Mouse (Mus musculus) olfactory bulb, adult 2 months (tissue): ENCODE data around the gene Tspyl2. TPM values are rescaled to one million over a fixed set of nuclear protein-coding genes. Genes with fewer than 3 reads are reported as not detected.
"Not testable (repeated sequence)": the region's sequence is repeated elsewhere in the genome, so short reads cannot be mapped to it uniquely, and the experiment has no call there.

Experiments
- H3K27ac ChIP-seq: fragments of 200-500 bp; 2 replicates; pipeline ENCODE4 v1.5.1; 2012; ENCODE audit warnings: low read depth, low read length; ENCODE audit not compliant: insufficient read depth
- H3K4me1 ChIP-seq: fragments of 200-500 bp; 2 replicates; pipeline ENCODE4 v1.6.1; 2012; ENCODE audit warnings: low read length; ENCODE audit not compliant: control insufficient read depth, insufficient read depth
- H3K4me3 ChIP-seq: fragments of 200-500 bp; 2 replicates; pipeline ENCODE4 v1.5.1; 2012; ENCODE audit warnings: mild to moderate bottlenecking, low read depth, low read length, moderate library complexity; ENCODE audit not compliant: insufficient read depth
- CTCF ChIP-seq: fragments of 200-500 bp; IDR thresholded peaks from 2 replicates; pipeline ENCODE4 v1.5.1; 2012; ENCODE audit warnings: low read depth, mild to moderate bottlenecking, low read length, moderate library complexity; ENCODE audit not compliant: insufficient read depth
- POLR2A ChIP-seq: fragments of 200-500 bp; IDR thresholded peaks from 2 replicates; pipeline ENCODE4 v1.6.1; 2012; ENCODE audit warnings: mild to moderate bottlenecking, low read depth, low read length, moderate library complexity; ENCODE audit not compliant: insufficient read depth
- WGBS: fragments of 180-500 bp; shearing (Covaris S2); methylation state at CpG from one replicate; pipeline ENCODE4 v1.1.7; 2018; 5-methylcytosine and 5-hydroxymethylcytosine counted together
- polyA plus RNA-seq: library from polyadenylated mRNA; stranded (reverse); fragments of >200 nt; gene quantifications from 2 replicates; pipeline ENCODE4 v1.2.4, GENCODE M21; 2012; ENCODE audit warnings: low replicate concordance; ENCODE audit not compliant: missing spikeins, insufficient read depth, insufficient read length

Tspyl2 gene
- polyA plus RNA-seq, 1 experiment: not detected

- Histone ChIP-seq H3K4me3 (no peak overlapping the region), H3K27ac (no peak overlapping the region), H3K4me1 (no peaks in the 10 kb centered on the region)
- no peak for TF ChIP-seq CTCF
- TF ChIP-seq POLR2A: no peak
Measured at GRCm38 (mm10) chrX:152307371-152307770, 34.9 kb downstream of the Tspyl2 start.

- Histone ChIP-seq H3K4me1 (no peaks in the 10 kb centered on the region), H3K27ac (no peak overlapping the region), H3K4me3 (no peak overlapping the region)
- WGBS: 66% methylated on average over 2 of the region's 2 CpGs
- TF ChIP-seq CTCF: no peak
- TF ChIP-seq POLR2A: no peak
Measured at GRCm38 (mm10) chrX:152306224-152306623, 36.0 kb downstream of the Tspyl2 start.

GRCm38 (mm10) chrX:152287026-152287425 is 55.2 kb downstream of the Tspyl2 start:
- WGBS: 65% methylated on average over 1 of the region's 1 CpGs
- H3K27ac ChIP-seq, H3K4me1 ChIP-seq, H3K4me3 ChIP-seq: not testable (repeated sequence)

Other genes with a start within 250 kb of the Tspyl2 start
- gene Iqsec2, start 198.2 kb downstream of the Tspyl2 start, polyA plus RNA-seq: not detected in 2 replicates
- gene Kdm5c, start 109.4 kb downstream of the Tspyl2 start, polyA plus RNA-seq: not detected in 2 replicates
- not detected in 2 replicates for gene Kantr, start 14.9 kb downstream of the Tspyl2 start, polyA plus RNA-seq
- not detected in 2 replicates for gene Gpr173, start 26.3 kb upstream of the Tspyl2 start, polyA plus RNA-seq
- not detected in 2 replicates for gene Cldn34a, start 220.9 kb upstream of the Tspyl2 start, polyA plus RNA-seq